Comparison of ENCODE assay signal across 11 mouse cellular contexts in the genomic region with DNA sequence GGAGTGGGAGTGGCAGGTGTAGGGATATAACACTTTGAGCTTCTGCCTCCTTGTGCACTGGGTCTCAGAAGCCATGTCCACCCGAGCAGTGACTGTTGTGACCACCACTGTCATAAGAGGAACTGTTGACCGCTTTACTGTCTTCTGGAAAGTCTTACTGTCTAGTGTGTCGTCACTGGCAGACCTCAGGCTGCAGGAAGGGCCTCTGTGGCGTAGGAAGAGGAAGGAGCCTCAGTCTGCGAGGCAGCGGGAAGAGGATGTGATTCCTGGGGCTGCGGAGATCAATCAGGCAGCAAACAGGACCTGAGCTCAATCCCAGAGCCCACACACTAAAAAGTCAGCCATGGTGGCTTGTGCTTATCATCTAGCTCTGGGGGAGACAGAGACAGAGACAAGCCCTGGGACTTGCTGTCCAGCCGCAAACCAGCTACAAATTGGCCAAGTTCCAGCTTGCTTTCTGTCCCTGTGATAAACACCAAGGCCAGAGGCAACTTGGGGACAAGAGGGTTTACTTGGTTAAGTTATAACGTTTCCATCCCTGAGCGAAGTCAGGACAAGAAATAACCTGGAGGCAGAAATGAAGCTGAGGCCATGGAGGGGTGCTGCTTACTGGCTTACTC. TPM values are rescaled to one million over a fixed set of nuclear protein-coding genes. Genes with fewer than 3 reads are reported as not detected.
DNase-seq lines count a peak whose midpoint lies in the region; ATAC-seq and TF ChIP-seq lines count a peak whose summit lies in the region.
"Had no signal": no experiment of that assay in that cellular context is flagged by ENCODE, and none has a peak within 500 bp of the region (broad histone marks: within the 10 kb centered on the region; RNA-seq: fewer than 3 reads in every experiment).

No protein-coding gene starts in this region.

- 73% methylated on average over 10 of the region's 10 CpGs for WGBS in kidney, postnatal 0 days
- WGBS in kidney, embryonic 15.5 days: 72% methylated on average over 10 of the region's 10 CpGs
- WGBS in forebrain, postnatal 0 days: 82% methylated on average over 10 of the region's 10 CpGs

- peak; percentile 29 for DNase-seq in kidney, postnatal 0 days (ENCODE audit: low spot score)
- peak; percentile 18 for DNase-seq in kidney, postnatal 14 days
- no peak for DNase-seq in urinary bladder, postnatal 14 days (ENCODE audit: low spot score)
- DNase-seq in layer of hippocampus, postnatal 10 days (ENCODE audit: low spot score in 2 of 2): no peak
- no peak for DNase-seq in forebrain, postnatal 0 days
- DNase-seq: cerebellum, adult 11-12 months; gastrocnemius, postnatal 14 days had no signal

- ATAC-seq in kidney, postnatal 0 days (replicated peaks; ENCODE audit: low FRiP score, low read depth): no peak
- no peak for ATAC-seq in kidney, embryonic 15.5 days (replicated peaks; ENCODE audit: low FRiP score)
- ATAC-seq in common myeloid progenitor, adult 5-6 weeks (replicated peaks; ENCODE audit: low read depth, poor library complexity, severe bottlenecking): peak; percentile 79
- peak; percentile 86 for ATAC-seq in megakaryocyte progenitor cell, adult 5-6 weeks (replicated peaks; ENCODE audit: poor library complexity)
- no peak for ATAC-seq in forebrain, postnatal 0 days

- no peaks in the 10 kb centered on the region for H3K9me3 ChIP-seq in kidney, postnatal 0 days (replicated peaks; ENCODE audit: low read length)
- H3K9me3 ChIP-seq in kidney, embryonic 15.5 days (replicated peaks): no peaks in the 10 kb centered on the region
- H3K9me3 ChIP-seq in forebrain, postnatal 0 days (ENCODE audit: low read length): no peaks in the 10 kb centered on the region
- H3K9me3 ChIP-seq: limb, embryonic 13.5 days had no signal

- no peak overlapping the region for H3K27ac ChIP-seq in kidney, postnatal 0 days
- no peak overlapping the region for H3K27ac ChIP-seq in kidney, embryonic 15.5 days
- H3K27ac ChIP-seq in forebrain, postnatal 0 days (ENCODE audit: low read depth, low read length): no peak overlapping the region
- H3K27ac ChIP-seq: limb, embryonic 13.5 days had no signal

- TF ChIP-seq CTCF in kidney, postnatal 0 days (IDR thresholded peaks at IDR 0.05; ENCODE audit: low read depth): no peak
- TF ChIP-seq CTCF in forebrain, postnatal 0 days (IDR thresholded peaks at IDR 0.05; ENCODE audit: low read depth): no peak

- no peak overlapping the region for H3K9ac ChIP-seq in kidney, postnatal 0 days (ENCODE audit: low read depth, low read length)
- no peak overlapping the region for H3K9ac ChIP-seq in kidney, embryonic 15.5 days
- H3K9ac ChIP-seq in forebrain, postnatal 0 days: no peak overlapping the region
- H3K9ac ChIP-seq: limb, embryonic 13.5 days had no signal

- no peaks in the 10 kb centered on the region for H3K36me3 ChIP-seq in kidney, postnatal 0 days (ENCODE audit: insufficient read depth, low read length)
- H3K36me3 ChIP-seq in kidney, embryonic 15.5 days: no peaks in the 10 kb centered on the region
- no peaks in the 10 kb centered on the region for H3K36me3 ChIP-seq in forebrain, postnatal 0 days (ENCODE audit: insufficient read depth)
- H3K36me3 ChIP-seq: limb, embryonic 13.5 days had no signal

- no peaks in the 10 kb centered on the region for H3K27me3 ChIP-seq in kidney, postnatal 0 days (ENCODE audit: insufficient read depth, low read length)
- H3K27me3 ChIP-seq in kidney, embryonic 15.5 days: peaks cover 7% of the 10 kb centered on the region; the same call in 1 of the 2 replicates
- no peaks in the 10 kb centered on the region for H3K27me3 ChIP-seq in forebrain, postnatal 0 days (ENCODE audit: insufficient read depth, low read length)

- no peaks in the 10 kb centered on the region for H3K4me1 ChIP-seq in kidney, postnatal 0 days (replicated peaks; ENCODE audit: insufficient read depth, low read length)
- H3K4me1 ChIP-seq in kidney, embryonic 15.5 days: no peaks in the 10 kb centered on the region
- no peaks in the 10 kb centered on the region for H3K4me1 ChIP-seq in forebrain, postnatal 0 days (ENCODE audit: insufficient read depth)
- H3K4me1 ChIP-seq: limb, embryonic 13.5 days had no signal

- no peak overlapping the region for H3K4me3 ChIP-seq in kidney, postnatal 0 days (replicated peaks; ENCODE audit: low read depth, low read length)
- no peak overlapping the region for H3K4me3 ChIP-seq in kidney, embryonic 15.5 days (replicated peaks)
- no peak overlapping the region for H3K4me3 ChIP-seq in forebrain, postnatal 0 days (ENCODE audit: low read depth, low read length)
- H3K4me3 ChIP-seq: limb, embryonic 13.5 days had no signal

- H3K4me2 ChIP-seq in kidney, postnatal 0 days (ENCODE audit: low read length): no peak overlapping the region
- no peak overlapping the region for H3K4me2 ChIP-seq in kidney, embryonic 15.5 days
- no peak overlapping the region for H3K4me2 ChIP-seq in forebrain, postnatal 0 days (ENCODE audit: low read depth)
- H3K4me2 ChIP-seq: limb, embryonic 13.5 days had no signal

RNA-seq across cellular contexts. Expression of a gene that starts 13.8 kb away (rescaled TPM):
- 2.3 and 3.9 TPM in 2 replicates for polyA plus RNA-seq in kidney, postnatal 0 days (2015; fragmentation: Nextera tagmentation; extraction: Ambion mirVana)
- 3.5 and 4.0 TPM in 2 replicates for polyA plus RNA-seq in kidney, embryonic 15.5 days (2015; fragmentation: Nextera tagmentation; extraction: Ambion mirVana)
- 42.8 and 82.2 TPM in 2 replicates for total RNA-seq in common myeloid progenitor, adult 5-6 weeks (2017)
- total RNA-seq in megakaryocyte progenitor cell, adult 5-6 weeks (2015): 128 and 151 TPM in 2 replicates
- total RNA-seq in megakaryocyte progenitor cell, adult 5-6 weeks (2017): 77.4 and 119 TPM in 2 replicates
- total RNA-seq in layer of hippocampus, postnatal 10 days (2021): 1 to 10 TPM in 1 of 2 experiments, under 1 TPM in 1; 0.41 to 1.0 TPM
- total RNA-seq in forebrain, postnatal 0 days (2014; rRNA removed): 2.0 and 3.5 TPM in 2 replicates
- 0.86 and 1.4 TPM in 2 replicates for polyA plus RNA-seq in forebrain, postnatal 0 days (2015; fragmentation: Nextera tagmentation; extraction: Ambion mirVana)

RNA-seq across cellular contexts. Expression of a gene that starts 47.2 kb away (rescaled TPM):
- polyA plus RNA-seq in kidney, postnatal 0 days (2015; fragmentation: Nextera tagmentation; extraction: Ambion mirVana): 0.20 and 0.39 TPM in 2 replicates
- 0.19 and 0.35 TPM in 2 replicates for polyA plus RNA-seq in kidney, embryonic 15.5 days (2015; fragmentation: Nextera tagmentation; extraction: Ambion mirVana)
- 1.2 and 2.4 TPM in 2 replicates for total RNA-seq in common myeloid progenitor, adult 5-6 weeks (2017)
- 4.2 and 4.7 TPM in 2 replicates for total RNA-seq in megakaryocyte progenitor cell, adult 5-6 weeks (2015)
- total RNA-seq in megakaryocyte progenitor cell, adult 5-6 weeks (2017): 0.98 and 1.7 TPM in 2 replicates
- total RNA-seq in layer of hippocampus, postnatal 10 days (2021): 1 to 10 TPM; 2.1 to 3.0 TPM
- 0.43 and 1.2 TPM in 2 replicates for total RNA-seq in forebrain, postnatal 0 days (2014; rRNA removed)
- polyA plus RNA-seq in forebrain, postnatal 0 days (2015; fragmentation: Nextera tagmentation; extraction: Ambion mirVana): 0.13 and 0.16 TPM in 2 replicates

RNA-seq across cellular contexts. Expression of a gene that starts 52.2 kb away (rescaled TPM):
- polyA plus RNA-seq in kidney, postnatal 0 days (2015; fragmentation: Nextera tagmentation; extraction: Ambion mirVana): 0.24 and 0.43 TPM in 2 replicates
- not detected in 2 replicates for polyA plus RNA-seq in kidney, embryonic 15.5 days (2015; fragmentation: Nextera tagmentation; extraction: Ambion mirVana)
- total RNA-seq in common myeloid progenitor, adult 5-6 weeks (2017): not detected in 2 replicates
- total RNA-seq in megakaryocyte progenitor cell, adult 5-6 weeks (2015): not detected in 2 replicates
- total RNA-seq in megakaryocyte progenitor cell, adult 5-6 weeks (2017): not detected in 2 replicates
- 1 to 10 TPM; 6.6 to 6.9 TPM for total RNA-seq in layer of hippocampus, postnatal 10 days (2021)
- total RNA-seq in forebrain, postnatal 0 days (2014; rRNA removed): 0.33 and 0.77 TPM in 2 replicates
- 1.8 and 2.8 TPM in 2 replicates for polyA plus RNA-seq in forebrain, postnatal 0 days (2015; fragmentation: Nextera tagmentation; extraction: Ambion mirVana)

Comparison
In these comparisons a context has a peak if more than half of its experiments do, and no peak if none do; other contexts are left out.
1. ATAC-seq: peak in common myeloid progenitor, adult 5-6 weeks (single experiment) and megakaryocyte progenitor cell, adult 5-6 weeks (single experiment); none in kidney, postnatal 0 days (single experiment), kidney, embryonic 15.5 days (single experiment) and forebrain, postnatal 0 days (single experiment).
2. DNase-seq: peak in kidney, postnatal 0 days (single experiment) and kidney, postnatal 14 days (single experiment); none in urinary bladder, postnatal 14 days (single experiment), layer of hippocampus, postnatal 10 days (0 of 2) and forebrain, postnatal 0 days (single experiment).